Mouse (Mus musculus): ENCODE measurements around the gene Wwc2. TPM values are rescaled to one million over a fixed set of nuclear protein-coding genes. Genes with fewer than 3 reads are reported as not detected.

The Wwc2 gene
- polyA plus RNA-seq (2016; fragmentation: Nextera tagmentation; extraction: Ambion mirVana) = 10.6 and 11.1 TPM in 2 replicates

DNA sequence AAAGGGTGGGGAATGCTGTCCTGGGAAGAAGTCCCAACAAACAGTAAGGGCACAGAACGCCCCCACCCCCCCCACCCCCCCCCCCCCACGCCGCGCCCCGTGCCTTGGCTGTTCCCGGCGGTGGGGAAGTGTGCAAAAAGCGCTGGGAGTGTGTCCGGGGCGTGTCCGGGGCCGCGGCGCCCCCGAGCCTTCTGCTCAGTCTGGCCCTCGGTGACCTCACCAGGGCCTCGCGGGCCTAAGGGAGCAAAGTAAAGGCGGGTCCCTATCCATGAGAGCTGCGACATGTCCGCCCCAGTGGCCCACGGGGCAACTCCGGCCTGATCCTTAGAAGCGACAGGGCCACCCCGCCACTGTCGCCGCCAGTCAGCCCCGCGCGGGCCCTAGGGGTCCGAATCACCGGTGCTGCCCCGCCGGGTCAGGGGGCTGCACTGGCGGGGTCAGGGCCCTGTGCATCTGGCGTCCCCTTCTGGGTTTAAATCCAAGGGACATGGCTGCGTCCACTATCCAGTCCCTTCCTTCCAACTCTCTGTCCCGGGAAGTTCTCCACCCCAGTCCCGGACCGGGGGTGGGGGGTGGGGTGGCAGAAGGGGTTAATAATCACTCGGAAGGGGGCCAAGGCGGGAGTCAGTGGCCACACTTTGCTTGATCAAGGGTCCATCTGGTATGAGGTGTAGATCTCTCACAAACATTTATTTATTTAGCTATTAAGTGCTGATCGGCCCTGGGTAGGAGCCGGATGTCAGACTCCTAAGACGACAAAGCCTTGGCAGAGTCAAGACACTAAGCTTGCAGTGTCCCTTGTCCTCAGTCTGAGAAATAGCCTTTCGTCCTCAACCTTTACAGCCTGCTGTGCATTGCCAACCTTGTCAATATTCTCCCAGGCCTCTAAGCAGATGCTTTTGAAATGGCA, at the start of gene Wwc2:
Gene Wwc2 (minus strand): TSS at position 14 of the 910 bp plus-strand sequence.
- H3K27me3 ChIP-seq (replicated peaks; ENCODE audit: low read depth, poor library complexity, severe bottlenecking) = no peaks in the 10 kb centered on the region
- H3K27ac ChIP-seq (replicated peaks) = peak within 1 kb of the TSS; percentile 95
- H3K4me3 ChIP-seq = peak within 1 kb of the TSS; percentile 69
- H3K9me3 ChIP-seq = no peaks in the 10 kb centered on the region
- peak; percentile 76 for DNase-seq (ENCODE audit: low spot score)
- 1% methylated on average over 46 of the region's 46 CpGs for WGBS
- H3K36me3 ChIP-seq (replicated peaks) = no peaks in the 10 kb centered on the region
- H3K4me1 ChIP-seq = peaks cover 68% of the 10 kb centered on the region

- Histone ChIP-seq H3K36me3 (replicated peaks) (no peaks in the 10 kb centered on the region), H3K27me3 (replicated peaks; ENCODE audit: low read depth, poor library complexity, severe bottlenecking) (no peaks in the 10 kb centered on the region), H3K9me3 (no peaks in the 10 kb centered on the region), H3K4me3 (no peak overlapping the region), H3K4me1 (peaks cover 7% of the 10 kb centered on the region; the same call in 1 of the 2 replicates), H3K27ac (replicated peaks) (no peak overlapping the region)
- no peak for DNase-seq (ENCODE audit: low spot score)
- 83% methylated on average over 7 of the region's 7 CpGs for WGBS
These were observed 47.7 kb upstream of the Wwc2 start for GRCm38 (mm10) chr8:48038261-48038934.

DNA sequence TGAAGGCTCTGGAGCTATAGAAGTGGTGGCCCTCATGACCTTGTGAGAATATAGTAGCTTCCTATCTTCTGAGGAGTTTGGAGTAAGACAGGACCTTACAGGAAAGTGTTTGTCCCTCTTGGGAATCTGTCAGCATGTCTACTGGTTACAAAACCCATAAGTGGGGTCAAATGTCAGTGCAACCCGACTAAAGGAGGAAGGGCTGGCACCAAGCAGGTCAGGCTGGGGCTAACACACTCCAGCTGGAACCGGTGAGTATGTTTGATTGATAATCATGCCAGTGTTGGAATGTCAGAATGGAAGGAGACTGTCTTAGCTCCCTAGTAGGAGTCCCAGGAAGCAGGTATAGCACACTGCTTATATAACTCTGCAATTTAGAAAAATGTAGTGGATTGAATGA, 41.3 kb upstream of the Wwc2 start:
- 0 out of 2 replicates have a peak, but pooled peaks cover 3% of the 10 kb centered on the region for H3K9me3 ChIP-seq
- H3K36me3 ChIP-seq (replicated peaks) = no peaks in the 10 kb centered on the region
- H3K27ac ChIP-seq (replicated peaks) = no peak overlapping the region
- H3K4me1 ChIP-seq = peaks cover 11% of the 10 kb centered on the region
- no peak overlapping the region for H3K4me3 ChIP-seq
- 18% methylated on average over 2 of the region's 2 CpGs for WGBS
- H3K27me3 ChIP-seq (replicated peaks; ENCODE audit: low read depth, poor library complexity, severe bottlenecking) = no peaks in the 10 kb centered on the region
- DNase-seq (ENCODE audit: low spot score) = peak; percentile 34

- Histone ChIP-seq H3K27me3 (replicated peaks; ENCODE audit: low read depth, poor library complexity, severe bottlenecking) (no peaks in the 10 kb centered on the region), H3K36me3 (replicated peaks) (no peaks in the 10 kb centered on the region), H3K4me3 (no peak overlapping the region), H3K27ac (replicated peaks) (no peak overlapping the region), H3K9me3 (0 out of 2 replicates have a peak, but pooled peaks cover 3% of the 10 kb centered on the region), H3K4me1 (peaks cover 11% of the 10 kb centered on the region)
- no peak for DNase-seq (ENCODE audit: low spot score)
- WGBS = 78% methylated on average over 1 of the region's 1 CpGs
These were observed 39.9 kb upstream of the Wwc2 start for GRCm38 (mm10) chr8:48030667-48031066.

- Histone ChIP-seq H3K36me3 (replicated peaks) (no peaks in the 10 kb centered on the region), H3K4me1 (peaks cover 1% of the 10 kb centered on the region), H3K27ac (replicated peaks) (no peak overlapping the region), H3K9me3 (0 out of 2 replicates have a peak, but pooled peaks cover 3% of the 10 kb centered on the region), H3K4me3 (no peak overlapping the region), H3K27me3 (replicated peaks; ENCODE audit: low read depth, poor library complexity, severe bottlenecking) (no peaks in the 10 kb centered on the region)
- WGBS = 74% methylated on average over 11 of the region's 11 CpGs
- DNase-seq (ENCODE audit: low spot score) = no peak
These were observed 36.1 kb upstream of the Wwc2 start for GRCm38 (mm10) chr8:48026796-48027195.

GRCm38 (mm10) chr8:48023206-48023605, 32.5 kb upstream of the Wwc2 start:
- H3K4me3 ChIP-seq = no peak overlapping the region
- no peak overlapping the region for H3K27ac ChIP-seq (replicated peaks)
- no peaks in the 10 kb centered on the region for H3K4me1 ChIP-seq
- WGBS = 75% methylated on average over 8 of the region's 8 CpGs
- no peaks in the 10 kb centered on the region for H3K27me3 ChIP-seq (replicated peaks; ENCODE audit: low read depth, poor library complexity, severe bottlenecking)
- no peaks in the 10 kb centered on the region for H3K9me3 ChIP-seq
- DNase-seq (ENCODE audit: low spot score) = no peak
- no peaks in the 10 kb centered on the region for H3K36me3 ChIP-seq (replicated peaks)

- Histone ChIP-seq H3K27ac (replicated peaks) (no peak overlapping the region), H3K36me3 (replicated peaks) (no peaks in the 10 kb centered on the region), H3K4me3 (no peak overlapping the region), H3K4me1 (no peaks in the 10 kb centered on the region), H3K27me3 (replicated peaks; ENCODE audit: low read depth, poor library complexity, severe bottlenecking) (no peaks in the 10 kb centered on the region), H3K9me3 (no peaks in the 10 kb centered on the region)
- WGBS = 88% methylated on average over 2 of the region's 2 CpGs
- no peak for DNase-seq (ENCODE audit: low spot score)
These were observed 29.0 kb upstream of the Wwc2 start for GRCm38 (mm10) chr8:48019737-48020136.

- no peaks in the 10 kb centered on the region for H3K27me3 ChIP-seq (replicated peaks; ENCODE audit: low read depth, poor library complexity, severe bottlenecking)
- no peaks in the 10 kb centered on the region for H3K36me3 ChIP-seq (replicated peaks)
- no peaks in the 10 kb centered on the region for H3K4me1 ChIP-seq
- no peak overlapping the region for H3K4me3 ChIP-seq
- peak; percentile 83 for DNase-seq (ENCODE audit: low spot score)
- WGBS = 33% methylated on average over 8 of the region's 8 CpGs
- no peak overlapping the region for H3K27ac ChIP-seq (replicated peaks)
- H3K9me3 ChIP-seq = no peaks in the 10 kb centered on the region
These were observed 25.8 kb upstream of the Wwc2 start for GRCm38 (mm10) chr8:48016538-48016937.

GRCm38 (mm10) chr8:48014386-48014785, 23.7 kb upstream of the Wwc2 start:
- H3K27me3 ChIP-seq (replicated peaks; ENCODE audit: low read depth, poor library complexity, severe bottlenecking) = no peaks in the 10 kb centered on the region
- no peak overlapping the region for H3K27ac ChIP-seq (replicated peaks)
- no peaks in the 10 kb centered on the region for H3K9me3 ChIP-seq
- no peaks in the 10 kb centered on the region for H3K4me1 ChIP-seq
- H3K4me3 ChIP-seq = no peak overlapping the region
- WGBS = 90% methylated on average over 6 of the region's 6 CpGs
- H3K36me3 ChIP-seq (replicated peaks) = no peaks in the 10 kb centered on the region
- DNase-seq (ENCODE audit: low spot score) = no peak

DNA sequence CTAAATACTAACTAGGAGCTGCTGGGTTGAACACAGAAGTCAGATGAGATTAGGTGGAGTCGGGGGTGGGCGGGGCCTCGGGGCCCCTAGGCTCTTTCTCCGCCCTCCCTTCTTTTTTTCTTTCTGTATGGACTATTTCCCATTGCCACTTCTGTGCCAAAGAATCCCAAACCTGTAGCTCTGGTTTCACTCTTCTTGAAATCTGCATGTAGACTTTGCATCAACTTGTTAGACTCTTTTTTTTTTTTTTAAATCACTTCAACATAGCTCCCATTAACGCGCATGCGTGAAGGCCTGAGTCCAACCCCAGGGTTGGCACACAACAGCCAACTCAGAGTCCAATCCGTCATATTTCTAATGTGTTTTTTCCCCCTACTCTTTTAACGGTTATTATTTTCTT, 22.6 kb upstream of the Wwc2 start:
- no peaks in the 10 kb centered on the region for H3K27me3 ChIP-seq (replicated peaks; ENCODE audit: low read depth, poor library complexity, severe bottlenecking)
- 90% methylated on average over 9 of the region's 9 CpGs for WGBS

DNA sequence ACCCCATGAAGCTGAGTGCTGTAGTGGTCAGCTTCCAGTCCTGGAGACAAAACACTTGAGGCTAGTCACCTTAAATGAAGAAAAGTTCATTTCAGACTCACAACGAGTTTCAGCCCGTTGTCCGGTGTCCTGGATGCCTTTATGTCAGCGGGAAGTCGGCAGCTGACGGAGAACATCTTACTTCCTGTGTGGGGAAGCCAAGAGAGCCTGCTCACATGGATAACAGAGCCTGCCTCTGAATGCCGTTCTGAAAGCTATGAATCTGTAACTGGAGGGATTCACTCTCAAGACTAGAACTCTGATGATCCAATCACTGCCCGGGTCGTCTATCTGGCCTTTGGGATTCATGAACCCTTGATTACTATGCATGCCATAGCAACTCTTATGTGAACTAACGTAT, 21.1 kb upstream of the Wwc2 start:
- Histone ChIP-seq H3K27ac (replicated peaks) (no peak overlapping the region), H3K27me3 (replicated peaks; ENCODE audit: low read depth, poor library complexity, severe bottlenecking) (no peaks in the 10 kb centered on the region), H3K4me1 (no peaks in the 10 kb centered on the region), H3K9me3 (no peaks in the 10 kb centered on the region), H3K4me3 (no peak overlapping the region), H3K36me3 (replicated peaks) (no peaks in the 10 kb centered on the region)
- 88% methylated on average over 10 of the region's 10 CpGs for WGBS
- DNase-seq (ENCODE audit: low spot score) = no peak

More for the DNA sequence above, 22.6 kb upstream of the Wwc2 start:
- Histone ChIP-seq H3K4me3 (no peak overlapping the region), H3K36me3 (replicated peaks) (no peaks in the 10 kb centered on the region), H3K9me3 (no peaks in the 10 kb centered on the region), H3K27ac (replicated peaks) (no peak overlapping the region), H3K4me1 (no peaks in the 10 kb centered on the region)
- no peak for DNase-seq (ENCODE audit: low spot score)

DNA sequence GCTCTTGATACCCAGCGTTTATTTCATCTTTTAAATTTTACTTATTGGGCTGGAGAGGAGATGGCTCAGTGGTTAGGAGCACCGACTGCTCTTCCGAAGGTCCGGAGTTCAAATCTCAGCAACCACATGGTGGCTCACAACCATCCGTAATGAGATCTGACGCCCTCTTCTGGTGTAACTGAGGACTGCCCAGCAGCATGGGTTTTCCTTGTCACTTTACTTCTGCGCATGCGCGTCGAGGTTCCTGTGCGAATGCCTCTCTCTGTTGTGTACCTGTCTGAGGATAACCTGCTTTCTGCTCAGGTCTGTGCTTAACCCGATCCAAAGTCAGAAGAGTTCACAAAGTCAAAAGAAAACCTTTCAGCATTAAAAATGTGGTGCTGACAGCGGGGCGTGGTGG, 20.3 kb upstream of the Wwc2 start:
- DNase-seq (ENCODE audit: low spot score) = no peak
- Histone ChIP-seq H3K4me1 (no peaks in the 10 kb centered on the region), H3K4me3 (no peak overlapping the region), H3K9me3 (no peaks in the 10 kb centered on the region), H3K36me3 (replicated peaks) (no peaks in the 10 kb centered on the region), H3K27ac (replicated peaks) (no peak overlapping the region), H3K27me3 (replicated peaks; ENCODE audit: low read depth, poor library complexity, severe bottlenecking) (no peaks in the 10 kb centered on the region)
- 82% methylated on average over 14 of the region's 14 CpGs for WGBS

- no peaks in the 10 kb centered on the region for H3K4me1 ChIP-seq
- H3K36me3 ChIP-seq (replicated peaks) = no peaks in the 10 kb centered on the region
- no peaks in the 10 kb centered on the region for H3K9me3 ChIP-seq
- H3K27ac ChIP-seq (replicated peaks) = no peak overlapping the region
- DNase-seq (ENCODE audit: low spot score) = no peak
- H3K27me3 ChIP-seq (replicated peaks; ENCODE audit: low read depth, poor library complexity, severe bottlenecking) = no peaks in the 10 kb centered on the region
- WGBS = 90% methylated on average over 15 of the region's 15 CpGs
- no peak overlapping the region for H3K4me3 ChIP-seq
These were observed 18.7 kb upstream of the Wwc2 start for GRCm38 (mm10) chr8:48009399-48009798.
